Mouse (Mus musculus): Measurements from ENCODE around the gene Dcps.
"Not testable (repeated sequence)": the region's sequence is repeated elsewhere in the genome, so short reads cannot be mapped to it uniquely, and the experiment has no call there.

Dcps gene

GRCm38 (mm10) chr9:35176124-35176659 is 331 bp upstream of the Dcps start:
- no peak for DNase-seq (ENCODE audit: low read depth, low spot score)

GRCm38 (mm10) chr9:35173331-35173730 is 2.5 kb downstream of the Dcps start:
- DNase-seq (ENCODE audit: low read depth, low spot score), result no peak

GRCm38 (mm10) chr9:35170071-35170470 is 5.8 kb downstream of the Dcps start:
- DNase-seq (ENCODE audit: low read depth, low spot score), result no peak

GRCm38 (mm10) chr9:35166798-35167635 is 8.8 kb downstream of the Dcps start:
- peak; percentile 36 for DNase-seq (ENCODE audit: low read depth, low spot score)

- peak; percentile 35 for DNase-seq (ENCODE audit: low read depth, low spot score)
These were observed 9.6 kb downstream of the Dcps start for GRCm38 (mm10) chr9:35166144-35166797.

- no peak for DNase-seq (ENCODE audit: low read depth, low spot score)
These were observed 11.6 kb downstream of the Dcps start for GRCm38 (mm10) chr9:35164142-35164874.

GRCm38 (mm10) chr9:35163011-35163690 is 12.7 kb downstream of the Dcps start:
- no peak for DNase-seq (ENCODE audit: low read depth, low spot score)

GRCm38 (mm10) chr9:35161721-35162120 is 14.1 kb downstream of the Dcps start:
- no peak for DNase-seq (ENCODE audit: low read depth, low spot score)

GRCm38 (mm10) chr9:35160662-35161061 is 15.2 kb downstream of the Dcps start:
- DNase-seq (ENCODE audit: low read depth, low spot score), result no peak

GRCm38 (mm10) chr9:35158477-35158876 is 17.4 kb downstream of the Dcps start:
- no peak for DNase-seq (ENCODE audit: low read depth, low spot score)

- no peak for DNase-seq (ENCODE audit: low read depth, low spot score)
These were observed 19.0 kb downstream of the Dcps start for GRCm38 (mm10) chr9:35156862-35157261.

GRCm38 (mm10) chr9:35156002-35156710 is 19.7 kb downstream of the Dcps start:
- no peak for DNase-seq (ENCODE audit: low read depth, low spot score)

GRCm38 (mm10) chr9:35152923-35153322 is 22.9 kb downstream of the Dcps start:
- no peak for DNase-seq (ENCODE audit: low read depth, low spot score)

- DNase-seq (ENCODE audit: low read depth, low spot score), result not testable (repeated sequence)
These were observed 27.0 kb downstream of the Dcps start for GRCm38 (mm10) chr9:35148822-35149221.

GRCm38 (mm10) chr9:35147261-35147660 is 28.6 kb downstream of the Dcps start:
- DNase-seq (ENCODE audit: low read depth, low spot score), result not testable (repeated sequence)

- no peak for DNase-seq (ENCODE audit: low read depth, low spot score)
These were observed 30.0 kb downstream of the Dcps start for GRCm38 (mm10) chr9:35145829-35146228.

- DNase-seq (ENCODE audit: low read depth, low spot score), result no peak
These were observed 30.7 kb downstream of the Dcps start for GRCm38 (mm10) chr9:35145118-35145517.

- DNase-seq (ENCODE audit: low read depth, low spot score), result no peak
These were observed 33.6 kb downstream of the Dcps start for GRCm38 (mm10) chr9:35142221-35142620.

- no peak for DNase-seq (ENCODE audit: low read depth, low spot score)
These were observed 36.6 kb downstream of the Dcps start for GRCm38 (mm10) chr9:35139231-35139744.

- DNase-seq (ENCODE audit: low read depth, low spot score), result no peak
These were observed 37.8 kb downstream of the Dcps start for GRCm38 (mm10) chr9:35138029-35138428.

GRCm38 (mm10) chr9:35135575-35135974 is 40.3 kb downstream of the Dcps start:
- DNase-seq (ENCODE audit: low read depth, low spot score), result no peak
